Mouse (Mus musculus) heart, postnatal 0 days (tissue): ENCODE results near the gene Tmem39b. TPM values are rescaled to one million over a fixed set of nuclear protein-coding genes. Genes with fewer than 3 reads are reported as not detected.

Source experiments
- ATAC-seq: fragments of 200-750 bp; cut with Nextera tagmentation; 2 replicates; pipeline ENCODE4 v1.8.0; 2017; ENCODE audit warnings: low read depth, moderate number of reproducible peaks, moderate library complexity; ENCODE audit not compliant: insufficient read depth
- DNase-seq: peaks from one replicate; pipeline ENCODE4 v3.0.0-alpha.2; 2016; ENCODE audit warnings: low spot score
- H3K27ac ChIP-seq: fragments of 300-500 bp; sonication (generic); 2 replicates; pipeline ENCODE4 v1.5.1; 2014; ENCODE audit warnings: low read depth, mild to moderate bottlenecking
- H3K27me3 ChIP-seq: fragments of 300-500 bp; sonication (generic); 2 replicates; pipeline ENCODE4 v1.6.1; 2014; ENCODE audit warnings: low read length, mixed read lengths; ENCODE audit not compliant: control insufficient read depth, insufficient read depth
- H3K36me3 ChIP-seq: fragments of 300-500 bp; sonication (generic); replicated peaks from 2 replicates; pipeline ENCODE4 v1.6.1; 2014; ENCODE audit warnings: low read length, mixed read lengths; ENCODE audit not compliant: control insufficient read depth, insufficient read depth
- H3K4me1 ChIP-seq: fragments of 300-500 bp; sonication (generic); 2 replicates; pipeline ENCODE4 v1.6.1; 2014; ENCODE audit warnings: antibody characterized with exemption; ENCODE audit not compliant: control insufficient read depth, insufficient read depth
- H3K4me2 ChIP-seq: fragments of 300-500 bp; sonication (generic); 2 replicates; pipeline ENCODE4 v1.6.1; 2014; ENCODE audit warnings: low read depth, mild to moderate bottlenecking, low read length, moderate library complexity
- H3K4me3 ChIP-seq: fragments of 300-500 bp; sonication (generic); 2 replicates; pipeline ENCODE4 v1.5.1; 2014; ENCODE audit warnings: low read depth, low read length
- H3K9ac ChIP-seq: fragments of 300-500 bp; sonication (generic); replicated peaks from 2 replicates; pipeline ENCODE4 v1.6.1; 2014; ENCODE audit warnings: low read depth, low read length, mixed read lengths
- H3K9me3 ChIP-seq: fragments of 300-500 bp; sonication (generic); replicated peaks from 2 replicates; pipeline ENCODE4 v1.6.1; 2016; ENCODE audit warnings: low read length; ENCODE audit not compliant: control insufficient read depth
- CTCF ChIP-seq: IDR thresholded peaks from 2 replicates; pipeline ENCODE4 v1.5.1; 2016; ENCODE audit warnings: antibody characterized with exemption, control low read depth, low read depth
- EP300 ChIP-seq: IDR thresholded peaks from 2 replicates; pipeline ENCODE4 v1.6.1; 2016; ENCODE audit warnings: antibody characterized with exemption, low read depth
- WGBS: fragments of 180-500 bp; shearing (Covaris S2); extraction: QIAGEN DNeasy Blood & Tissue Kit; methylation state at CpG from one replicate; pipeline ENCODE4 v1.1.7; 2014; 5-methylcytosine and 5-hydroxymethylcytosine counted together
- polyA plus RNA-seq: library from polyadenylated mRNA; unstranded; fragments of >200 nt; fragmentation: Nextera tagmentation; extraction: Ambion mirVana; gene quantifications from 2 replicates; pipeline ENCODE4 v1.2.1, GENCODE M21; 2015
- total RNA-seq: library from RNA; depleted of rRNA; stranded (reverse); fragments of >200 nt; gene quantifications from 2 replicates; pipeline ENCODE4 v1.2.3, GENCODE M21; 2014; ENCODE audit warnings: low replicate concordance

Tmem39b gene
- total and polyA plus RNA-seq, 2 experiments from 2014 or later = 3.9 to 11.8 TPM

DNA sequence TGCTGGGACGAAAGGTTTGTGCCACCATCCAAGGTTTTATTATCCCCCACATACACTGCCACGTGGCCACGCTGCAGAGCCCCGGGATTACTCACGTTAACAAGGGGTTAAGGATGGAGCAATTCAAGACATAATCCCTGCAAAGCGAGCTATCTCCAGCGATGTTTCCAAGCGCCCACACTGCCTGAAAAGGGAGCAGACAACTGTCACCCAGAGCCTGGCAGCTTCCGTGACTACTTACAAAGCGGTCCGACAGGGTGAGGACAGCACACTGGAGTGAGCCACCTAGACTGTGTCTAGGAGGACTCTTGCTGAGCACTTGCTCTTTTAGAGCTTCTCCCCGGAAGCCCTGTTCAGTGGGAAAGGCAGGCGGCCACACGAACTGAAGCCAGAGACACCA, 41.9 kb downstream of the Tmem39b start:
- Histone ChIP-seq H3K4me3 (no peak overlapping the region), H3K27me3 (no peaks in the 10 kb centered on the region), H3K9me3 (no peaks in the 10 kb centered on the region), H3K4me1 (no peaks in the 10 kb centered on the region), H3K9ac (no peak overlapping the region), H3K27ac (no peak overlapping the region), H3K4me2 (no peak overlapping the region), H3K36me3 (peaks cover 89% of the 10 kb centered on the region)
- TF ChIP-seq CTCF = no peak
- TF ChIP-seq EP300 = no peak
- no peak for ATAC-seq
- WGBS = 90% methylated on average over 14 of the region's 14 CpGs
- DNase-seq = no peak

DNA sequence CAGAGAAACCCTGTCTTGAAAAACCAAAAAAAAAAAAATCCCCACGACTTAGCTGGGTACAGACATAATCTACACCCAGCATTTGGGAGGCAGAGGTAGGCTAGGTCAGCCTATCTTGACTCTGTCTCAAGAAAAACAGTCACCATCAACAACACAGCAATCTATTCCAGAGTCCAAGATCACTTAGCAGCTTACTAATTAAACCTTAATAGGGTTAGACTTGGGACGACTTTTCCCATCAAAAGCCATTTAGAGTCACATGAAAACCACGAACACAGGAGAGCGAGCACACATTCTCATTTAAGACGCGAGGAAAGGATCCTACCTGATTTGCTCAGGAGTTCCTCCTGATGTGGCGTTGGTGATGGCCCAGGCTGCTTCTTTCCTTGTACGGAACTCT, 46.3 kb downstream of the Tmem39b start:
- H3K4me2 ChIP-seq = no peak overlapping the region
- no peaks in the 10 kb centered on the region for H3K4me1 ChIP-seq
- no peak for DNase-seq
- TF ChIP-seq EP300 (no peak), CTCF (no peak)
- H3K9me3 ChIP-seq = no peaks in the 10 kb centered on the region
- no peak overlapping the region for H3K27ac ChIP-seq
- H3K27me3 ChIP-seq = no peaks in the 10 kb centered on the region
- no peak overlapping the region for H3K4me3 ChIP-seq
- 92% methylated on average over 8 of the region's 8 CpGs for WGBS
- no peak overlapping the region for H3K9ac ChIP-seq
- H3K36me3 ChIP-seq = peaks cover 94% of the 10 kb centered on the region
- ATAC-seq = no peak

DNA sequence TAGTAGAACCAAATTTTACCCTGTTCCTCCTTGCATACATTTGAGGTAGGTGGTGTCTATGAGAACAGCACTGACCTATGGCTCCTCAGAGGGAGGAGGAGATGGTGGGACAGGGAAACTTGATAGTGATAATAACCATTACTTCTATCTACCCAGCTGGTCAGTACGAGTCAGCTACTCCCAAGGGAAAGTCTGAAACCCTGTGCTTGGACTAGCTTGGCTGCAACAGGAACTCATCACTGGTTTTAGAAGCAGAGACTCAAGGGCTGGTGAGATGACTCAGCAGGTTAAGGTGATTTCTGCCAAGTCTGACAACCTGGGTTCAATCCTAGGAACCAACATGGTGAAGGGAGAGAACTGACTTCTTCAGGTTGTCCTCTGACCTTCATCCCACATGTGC, 48.0 kb downstream of the Tmem39b start:
- no peaks in the 10 kb centered on the region for H3K4me1 ChIP-seq
- no peak overlapping the region for H3K9ac ChIP-seq
- H3K4me2 ChIP-seq = no peak overlapping the region
- no peak overlapping the region for H3K4me3 ChIP-seq
- peaks cover 83% of the 10 kb centered on the region for H3K36me3 ChIP-seq
- H3K27me3 ChIP-seq = no peaks in the 10 kb centered on the region
- 67% methylated on average over 1 of the region's 1 CpGs for WGBS
- DNase-seq (no peak), ATAC-seq (no peak)
- H3K9me3 ChIP-seq = no peaks in the 10 kb centered on the region
- TF ChIP-seq CTCF = no peak
- TF ChIP-seq EP300 = no peak
- H3K27ac ChIP-seq = no peak overlapping the region

DNA sequence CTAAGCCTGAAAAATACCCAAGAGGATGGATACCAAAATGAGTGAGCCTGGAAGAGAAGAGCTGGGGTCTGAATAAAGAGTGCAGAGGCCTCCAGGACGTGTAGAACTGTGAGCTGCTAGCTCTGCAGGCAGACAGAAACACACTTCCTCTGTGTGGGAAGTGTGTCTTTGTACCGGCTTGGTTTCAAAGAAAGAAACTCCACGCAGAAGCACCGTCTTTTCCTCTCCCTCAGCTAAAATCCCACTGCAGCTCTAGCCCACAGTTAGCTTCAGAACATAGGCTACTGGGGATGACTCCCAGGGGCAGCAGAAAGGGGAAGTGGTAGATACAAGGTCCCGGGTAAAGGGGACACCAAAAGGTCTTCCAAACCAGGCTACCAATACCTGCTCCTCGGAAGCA, 51.4 kb downstream of the Tmem39b start:
- no peak for TF ChIP-seq EP300
- WGBS = 85% methylated on average over 6 of the region's 6 CpGs
- peaks cover under 1% of the 10 kb centered on the region; the same call in 1 of the 2 replicates for H3K4me1 ChIP-seq
- no peak for ATAC-seq
- H3K9me3 ChIP-seq = no peaks in the 10 kb centered on the region
- H3K27ac ChIP-seq = no peak overlapping the region
- H3K9ac ChIP-seq = no peak overlapping the region
- no peaks in the 10 kb centered on the region for H3K27me3 ChIP-seq
- H3K4me2 ChIP-seq = no peak overlapping the region
- no peak for DNase-seq
- H3K4me3 ChIP-seq = no peak overlapping the region
- peaks cover 54% of the 10 kb centered on the region for H3K36me3 ChIP-seq

DNA sequence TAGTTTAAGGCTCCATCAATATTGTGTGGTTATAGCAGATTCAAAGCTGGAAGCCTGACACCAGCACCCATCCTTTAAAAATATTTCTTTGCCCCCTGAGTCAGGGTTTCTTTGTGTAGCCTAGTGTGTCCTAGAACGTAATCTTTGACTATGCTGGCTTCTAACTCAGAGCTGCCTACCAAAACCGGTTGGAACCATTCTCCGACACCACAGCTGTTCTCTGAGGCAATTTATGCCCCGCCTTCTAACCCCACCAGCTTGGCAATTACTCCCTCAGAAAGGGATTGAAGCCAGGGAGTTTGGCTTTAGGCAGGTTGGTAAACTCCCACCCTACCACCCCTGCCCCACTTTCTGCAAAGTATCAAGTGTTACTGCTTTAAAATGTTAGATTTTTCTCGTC, 54.9 kb downstream of the Tmem39b start:
- Histone ChIP-seq H3K4me2 (peak overlapping the region; percentile 91; the same call in 1 of the 2 replicates), H3K9ac (no peak overlapping the region), H3K9me3 (no peaks in the 10 kb centered on the region), H3K27me3 (no peaks in the 10 kb centered on the region), H3K4me1 (peaks cover 21% of the 10 kb centered on the region), H3K36me3 (peaks cover 39% of the 10 kb centered on the region), H3K27ac (no peak overlapping the region), H3K4me3 (no peak overlapping the region; the same call in 1 of the 2 replicates)
- ATAC-seq (no peak), DNase-seq (no peak)
- 54% methylated on average over 5 of the region's 5 CpGs for WGBS
- TF ChIP-seq EP300 (no peak), CTCF (no peak)

DNA sequence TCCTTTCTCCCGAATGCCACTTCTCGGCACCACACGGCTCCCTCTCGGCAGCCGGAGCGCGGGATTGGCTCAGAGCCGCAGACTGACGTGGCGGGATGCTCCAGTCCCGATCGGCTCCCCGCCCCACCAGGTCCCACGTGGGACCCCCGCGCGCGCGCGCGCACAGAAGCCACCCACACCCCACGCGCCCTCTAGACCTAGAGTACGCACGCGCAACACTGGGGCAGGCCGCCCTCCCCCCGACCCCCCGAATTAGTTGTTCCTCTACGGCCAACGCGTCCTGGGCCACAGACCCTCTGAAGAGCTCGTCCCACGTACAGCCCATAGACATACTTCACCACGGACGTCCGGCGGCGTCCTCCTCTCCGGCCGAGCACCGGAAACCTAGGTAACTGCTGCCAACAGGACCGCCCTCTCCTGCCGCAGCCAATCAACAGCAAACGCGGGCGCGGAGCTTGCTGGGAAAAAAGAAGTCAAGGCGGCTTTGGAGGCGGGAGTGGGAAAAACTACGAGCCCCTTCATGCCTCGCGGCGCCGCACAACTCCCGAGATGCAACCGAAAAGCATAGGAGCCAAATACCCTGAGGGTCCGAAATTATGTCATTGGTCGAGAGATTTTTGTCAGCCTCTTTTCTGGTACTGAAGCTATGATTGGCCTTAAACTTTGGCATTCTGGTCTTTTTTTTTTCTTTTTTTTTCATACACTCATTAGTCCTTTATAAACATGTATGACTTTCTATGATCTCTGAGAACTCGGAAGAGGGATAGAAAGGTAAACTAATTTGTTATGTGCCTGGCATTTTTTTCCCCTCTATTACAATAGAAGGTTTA, 55.8 kb downstream of the Tmem39b start, which contains the start of gene Txlna:
Gene Txlna (minus strand): TSS at position 428 of the 830 bp plus-strand sequence.
- peak; percentile 95 for ATAC-seq
- TF ChIP-seq CTCF (no peak), EP300 (peak; percentile 44; the same call in 1 of the 2 replicates)
- DNase-seq = peak; percentile 98
- Histone ChIP-seq H3K27ac (peak within 1 kb of the TSS; percentile 92), H3K4me2 (peak within 1 kb of the TSS; percentile 91), H3K4me3 (peak within 1 kb of the TSS; percentile 72), H3K36me3 (peaks cover 40% of the 10 kb centered on the region), H3K4me1 (peaks cover 21% of the 10 kb centered on the region), H3K27me3 (no peaks in the 10 kb centered on the region), H3K9ac (peak within 1 kb of the TSS; percentile 75), H3K9me3 (no peaks in the 10 kb centered on the region)
- WGBS = under 1% methylated on average over 55 of the region's 60 CpGs
